In the genomic region with DNA sequence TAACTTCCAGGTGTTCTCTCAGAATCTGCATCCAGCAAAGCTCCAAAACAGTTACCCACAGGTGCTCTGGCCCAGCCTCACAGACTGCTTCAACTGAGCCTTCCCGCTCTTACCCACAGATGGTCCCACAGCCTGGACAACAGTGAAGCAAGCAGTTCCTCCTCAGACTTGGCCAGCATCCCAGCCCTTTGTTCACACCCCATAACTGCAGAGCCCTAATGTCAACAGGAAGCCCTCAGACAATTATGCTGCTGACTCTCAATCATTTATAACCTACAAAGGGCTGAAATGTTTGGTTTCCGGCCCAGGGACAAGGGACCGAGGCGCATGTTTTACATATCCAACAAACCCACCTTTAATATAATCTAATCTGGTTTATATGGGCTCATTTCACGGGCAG, we compare ENCODE assay signal across 8 mouse cellular contexts. TPM values are rescaled to one million over a fixed set of nuclear protein-coding genes. Genes with fewer than 3 reads are reported as not detected.
DNase-seq lines count a peak whose midpoint lies in the region; ATAC-seq and TF ChIP-seq lines count a peak whose summit lies in the region.

No protein-coding gene starts in this region.

- 0 out of 2 replicates have a peak, but pooled peaks cover 2% of the 10 kb centered on the region for H3K27me3 ChIP-seq in limb, embryonic 13.5 days

- peaks cover 29% of the 10 kb centered on the region for H3K4me1 ChIP-seq in bone marrow macrophage, adult 2 months (ENCODE audit: control insufficient read depth, insufficient read depth, low read length)
- H3K4me1 ChIP-seq in limb, embryonic 13.5 days = 0 out of 2 replicates have a peak, but pooled peaks cover 4% of the 10 kb centered on the region

- peak; percentile 94 for ATAC-seq in inflammation-experienced regulatory T-cells, adult 6 months
- 0 out of 2 replicates have a peak, but pooled peaks have one; percentile 33 for ATAC-seq in limb, embryonic 13.5 days (ENCODE audit: low FRiP score, low read depth)
- peak; percentile 61 for ATAC-seq in neutrophil, adult 5-6 weeks (ENCODE audit: extremely low read depth, insufficient number of reproducible peaks, low FRiP score, poor library complexity, severe bottlenecking)

- no peak overlapping the region for H3K4me3 ChIP-seq in bone marrow macrophage, adult 2 months (ENCODE audit: insufficient read depth, low read length)
- no peak overlapping the region for H3K4me3 ChIP-seq in limb, embryonic 13.5 days

- DNase-seq in ovary, adult 18-20 months (ENCODE audit: low spot score) = peak; percentile 69
- no peak for DNase-seq in ovary, postnatal 10 days (ENCODE audit: low spot score)
- DNase-seq in gastrocnemius, postnatal 14 days = peak; percentile 69
- DNase-seq in embryo, embryonic 10 days (ENCODE audit: low spot score) = no peak

- no peak overlapping the region for H3K9ac ChIP-seq in limb, embryonic 13.5 days

- no peaks in the 10 kb centered on the region for H3K36me3 ChIP-seq in limb, embryonic 13.5 days

- H3K27ac ChIP-seq in bone marrow macrophage, adult 2 months (ENCODE audit: insufficient read depth, low read depth, low read length) = peak overlapping the region; percentile 61
- no peak overlapping the region for H3K27ac ChIP-seq in limb, embryonic 13.5 days

- no peak overlapping the region for H3K4me2 ChIP-seq in limb, embryonic 13.5 days (replicated peaks)

- no peaks in the 10 kb centered on the region for H3K9me3 ChIP-seq in limb, embryonic 13.5 days

- no peak for TF ChIP-seq CTCF in bone marrow macrophage, adult 2 months (IDR thresholded peaks at IDR 0.05; ENCODE audit: low read depth, low read length)

- 69% methylated on average over 5 of the region's 5 CpGs for WGBS in limb, embryonic 13.5 days

- TF ChIP-seq POLR2A in bone marrow macrophage, adult 2 months (IDR thresholded peaks at IDR 0.05; ENCODE audit: borderline replicate concordance, low read depth, low read length) = no peak

- intact Hi-C loops in gastrocnemius, postnatal 14 days (cut with DNase I; ENCODE audit: low total_unique reads) = loop anchor here (10.0 kb wide), 1 partner anchor 509 kb away; no protein-coding TSS in a partner anchor

RNA-seq across cellular contexts. Expression of gene Klrb1b, which starts 30.1 kb away (rescaled TPM):
- not detected in 2 replicates for polyA plus RNA-seq in bone marrow macrophage, adult 2 months (2012; ENCODE audit: insufficient read depth, insufficient read length, missing spikeins)
- not detected for total RNA-seq in gastrocnemius, postnatal 14 days (2021)
- polyA plus RNA-seq in inflammation-experienced regulatory T-cells, adult 6 months (2017; shearing (Covaris generic)) = under 1 TPM in 1 of 3 experiments, not detected in 2; 0.79 TPM
- not detected in 2 replicates for polyA plus RNA-seq in limb, embryonic 13.5 days (2015; fragmentation: Nextera tagmentation; extraction: Ambion mirVana)
- 0.37 and 1.5 TPM in 2 replicates for total RNA-seq in neutrophil, adult 5-6 weeks (2017)

RNA-seq across cellular contexts. Expression of gene Gm44511, which starts 30.1 kb away (rescaled TPM):
- not detected in 2 replicates for polyA plus RNA-seq in bone marrow macrophage, adult 2 months (2012; ENCODE audit: insufficient read depth, insufficient read length, missing spikeins)
- not detected for total RNA-seq in gastrocnemius, postnatal 14 days (2021)
- polyA plus RNA-seq in inflammation-experienced regulatory T-cells, adult 6 months (2017; shearing (Covaris generic)) = not detected
- not detected in 2 replicates for polyA plus RNA-seq in limb, embryonic 13.5 days (2015; fragmentation: Nextera tagmentation; extraction: Ambion mirVana)
- total RNA-seq in neutrophil, adult 5-6 weeks (2017) = 2.9 TPM in 1 of 2 replicates, not detected in the other

RNA-seq across cellular contexts. Expression of gene Clec2i, which starts 31.1 kb away (rescaled TPM):
- 4.0 and 7.6 TPM in 2 replicates for polyA plus RNA-seq in bone marrow macrophage, adult 2 months (2012; ENCODE audit: insufficient read depth, insufficient read length, missing spikeins)
- not detected for total RNA-seq in gastrocnemius, postnatal 14 days (2021)
- 10 to 100 TPM; 70.5 to 91.7 (median 73.9) TPM for polyA plus RNA-seq in inflammation-experienced regulatory T-cells, adult 6 months (2017; shearing (Covaris generic))
- 0.13 and 0.15 TPM in 2 replicates for polyA plus RNA-seq in limb, embryonic 13.5 days (2015; fragmentation: Nextera tagmentation; extraction: Ambion mirVana)
- 148 and 170 TPM in 2 replicates for total RNA-seq in neutrophil, adult 5-6 weeks (2017)

RNA-seq across cellular contexts. Expression of gene BC035044, which starts 34.7 kb away (rescaled TPM):
- polyA plus RNA-seq in bone marrow macrophage, adult 2 months (2012; ENCODE audit: insufficient read depth, insufficient read length, missing spikeins) = 1.4 and 1.5 TPM in 2 replicates
- total RNA-seq in gastrocnemius, postnatal 14 days (2021) = under 1 TPM in 1 of 2 experiments, not detected in 1; 0.13 TPM
- polyA plus RNA-seq in inflammation-experienced regulatory T-cells, adult 6 months (2017; shearing (Covaris generic)) = 1 to 10 TPM; 4.6 to 6.7 (median 5.6) TPM
- polyA plus RNA-seq in limb, embryonic 13.5 days (2015; fragmentation: Nextera tagmentation; extraction: Ambion mirVana) = 0.75 and 0.89 TPM in 2 replicates
- 20.4 and 25.3 TPM in 2 replicates for total RNA-seq in neutrophil, adult 5-6 weeks (2017)

Comparison
In these comparisons a context has a peak if more than half of its experiments do, and no peak if none do; other contexts are left out.
1. DNase-seq: peak in ovary, adult 18-20 months (single experiment) and gastrocnemius, postnatal 14 days (single experiment); none in ovary, postnatal 10 days (single experiment) and embryo, embryonic 10 days (single experiment).
2. ATAC-seq: peak in every context shown above with its lines; median percentile 94 in inflammation-experienced regulatory T-cells, adult 6 months; 61 in neutrophil, adult 5-6 weeks; 33 in limb, embryonic 13.5 days.